Mouse (Mus musculus) MEL (cell line): ENCODE data around the gene Hmox2. TPM values are rescaled to one million over a fixed set of nuclear protein-coding genes. Genes with fewer than 3 reads are reported as not detected.

Experiments used
- DNase-seq: peaks from one replicate; pipeline ENCODE4 v3.0.0; 2011; ENCODE audit warnings: low read depth, low spot score
- H3K27ac ChIP-seq: 2 replicates; pipeline ENCODE4 v1.5.1; 2012; ENCODE audit warnings: low read depth, mild to moderate bottlenecking, control low read depth, low read length, moderate library complexity; ENCODE audit not compliant: control insufficient read depth
- H3K27me3 ChIP-seq, 2 experiments: fragments of 150-350 bp in 1 of 2; sonication (generic) in 1 of 2; 2 replicates each; pipeline ENCODE4 v1.6.1; 2012; ENCODE audit warnings: low read length in 2 of 2, mild to moderate bottlenecking in 2 of 2, improper control_type of control experiment in 1 of 2, moderate library complexity in 1 of 2; ENCODE audit not compliant: insufficient read depth in 2 of 2, control insufficient read depth in 1 of 2
- H3K36me3 ChIP-seq, 2 experiments: 2 replicates each; pipeline ENCODE4 v1.6.1; 2012 to 2014; ENCODE audit warnings: low read length in 2 of 2, improper control_type of control experiment in 1 of 2, inconsistent platforms in 1 of 2, mild to moderate bottlenecking in 1 of 2; ENCODE audit not compliant: insufficient read depth in 2 of 2, control insufficient read depth in 1 of 2
- H3K4me1 ChIP-seq, 2 experiments: fragments of 150-350 bp in 1 of 2; sonication (generic) in 1 of 2; 2 replicates each; pipeline ENCODE4 v1.6.1; 2012; ENCODE audit warnings: low read length in 2 of 2, improper control_type of control experiment in 1 of 2, mild to moderate bottlenecking in 1 of 2; ENCODE audit not compliant: insufficient read depth in 2 of 2, control insufficient read depth in 1 of 2
- H3K4me3 ChIP-seq, 2 experiments: fragments of 150-350 bp in 1 of 2; sonication (generic) in 1 of 2; 2 replicates each; pipeline ENCODE4 v1.5.1; 2012; ENCODE audit warnings: low read depth in 2 of 2, low read length in 2 of 2, mild to moderate bottlenecking in 2 of 2, moderate library complexity in 2 of 2, control low read depth in 1 of 2, improper control_type of control experiment in 1 of 2; ENCODE audit not compliant: control insufficient read depth in 1 of 2, insufficient read depth in 1 of 2
- H3K79me2 ChIP-seq: 2 replicates; pipeline ENCODE4 v1.6.1; 2012; ENCODE audit warnings: mild to moderate bottlenecking, low read length, moderate library complexity; ENCODE audit not compliant: control insufficient read depth, poor library complexity, insufficient read depth
- H3K9ac ChIP-seq: 2 replicates; pipeline ENCODE4 v1.6.1; 2012; ENCODE audit warnings: low read depth, mild to moderate bottlenecking, control low read depth, low read length, moderate library complexity; ENCODE audit not compliant: control insufficient read depth, poor library complexity, severe bottlenecking
- H3K9me3 ChIP-seq: fragments of 150-350 bp; sonication (generic); replicated peaks from 2 replicates; pipeline ENCODE4 v1.6.1; 2012; ENCODE audit warnings: mild to moderate bottlenecking, low read length, improper control_type of control experiment, moderate library complexity; ENCODE audit not compliant: insufficient read depth
- BHLHE40 ChIP-seq: IDR thresholded peaks from 2 replicates; pipeline ENCODE4 v1.6.1; 2012; ENCODE audit warnings: low read depth, mild to moderate bottlenecking, inconsistent platforms, low read length, improper control_type of control experiment, borderline replicate concordance
- CHD1 ChIP-seq: IDR thresholded peaks from 2 replicates; pipeline ENCODE4 v1.6.1; 2012; ENCODE audit warnings: low read depth, mild to moderate bottlenecking, inconsistent platforms, low read length, improper control_type of control experiment
- E2F4 ChIP-seq: IDR thresholded peaks from 2 replicates; pipeline ENCODE4 v1.6.1; 2011; ENCODE audit warnings: low read depth, low read length, improper control_type of control experiment, borderline replicate concordance
- ELF1 ChIP-seq: IDR thresholded peaks from 2 replicates; pipeline ENCODE4 v1.6.1; 2014; ENCODE audit warnings: low read depth, mild to moderate bottlenecking, inconsistent platforms, low read length, improper control_type of control experiment, moderate library complexity
- ETS1 ChIP-seq: IDR thresholded peaks from 2 replicates; pipeline ENCODE4 v1.6.1; 2012; ENCODE audit warnings: low read depth, mild to moderate bottlenecking, inconsistent platforms, low read length, improper control_type of control experiment, moderate library complexity
- GABPA ChIP-seq: IDR thresholded peaks from 2 replicates; pipeline ENCODE4 v1.6.1; 2012; ENCODE audit warnings: low read depth, mild to moderate bottlenecking, inconsistent platforms, low read length, improper control_type of control experiment, moderate library complexity
- JUND ChIP-seq: IDR thresholded peaks from 2 replicates; pipeline ENCODE4 v1.6.1; 2011; ENCODE audit warnings: low read depth, mild to moderate bottlenecking, improper control_type of control experiment, low read length
- KAT2A ChIP-seq: conservative IDR thresholded peaks from 2 replicates; pipeline ENCODE4 v1.6.1; 2012; ENCODE audit warnings: low read depth, low read length, improper control_type of control experiment, inconsistent platforms
- MAFK ChIP-seq: IDR thresholded peaks from 2 replicates; pipeline ENCODE4 v1.6.1; 2011; ENCODE audit warnings: low read depth, mild to moderate bottlenecking, low read length, improper control_type of control experiment, borderline replicate concordance
- MAX ChIP-seq: IDR thresholded peaks from 2 replicates; pipeline ENCODE4 v1.6.1; 2011; ENCODE audit warnings: low read length, improper control_type of control experiment
- MAZ ChIP-seq: IDR thresholded peaks from 2 replicates; pipeline ENCODE4 v1.6.1; 2012; ENCODE audit warnings: low read depth, mild to moderate bottlenecking, inconsistent platforms, low read length, improper control_type of control experiment
- MEF2A ChIP-seq: IDR thresholded peaks from 2 replicates; pipeline ENCODE4 v1.6.1; 2014; ENCODE audit warnings: low read depth, mild to moderate bottlenecking, inconsistent platforms, low read length, improper control_type of control experiment; ENCODE audit not compliant: poor library complexity, insufficient replicate concordance, severe bottlenecking; ENCODE audit errors: extremely low read depth
- MXI1 ChIP-seq: IDR thresholded peaks from 2 replicates; pipeline ENCODE4 v1.6.1; 2011; ENCODE audit warnings: mild to moderate bottlenecking, low read depth, low read length, improper control_type of control experiment
- MYB ChIP-seq: IDR thresholded peaks from 2 replicates; pipeline ENCODE4 v1.6.1; 2011; ENCODE audit warnings: mild to moderate bottlenecking, low read depth, low read length, improper control_type of control experiment
- MYC ChIP-seq: IDR thresholded peaks from 2 replicates; pipeline ENCODE4 v1.6.1; 2011; ENCODE audit warnings: low read depth, mild to moderate bottlenecking, low read length, improper control_type of control experiment, moderate library complexity
- NELFE ChIP-seq: IDR thresholded peaks from 2 replicates; pipeline ENCODE4 v1.6.1; 2011; ENCODE audit warnings: low read depth, low read length, improper control_type of control experiment
- POLR2A ChIP-seq, 2 experiments: IDR thresholded peaks; 2 replicates each; pipeline ENCODE4 v1.6.1; 2011 to 2012; ENCODE audit warnings: low read length in 2 of 2, mild to moderate bottlenecking in 2 of 2, control low read depth in 1 of 2, improper control_type of control experiment in 1 of 2, low read depth in 1 of 2, moderate library complexity in 1 of 2; ENCODE audit not compliant: control insufficient read depth in 1 of 2, insufficient read depth in 1 of 2, poor library complexity in 1 of 2
- POLR2AphosphoS2 ChIP-seq: IDR thresholded peaks from 2 replicates; pipeline ENCODE4 v1.6.1; 2011; ENCODE audit warnings: low read length, improper control_type of control experiment
- RAD21 ChIP-seq: IDR thresholded peaks from 2 replicates; pipeline ENCODE4 v1.6.1; 2011; ENCODE audit warnings: mild to moderate bottlenecking, low read depth, low read length, improper control_type of control experiment
- RCOR1 ChIP-seq: IDR thresholded peaks from 2 replicates; pipeline ENCODE4 v1.6.1; 2012; ENCODE audit warnings: low read depth, mild to moderate bottlenecking, inconsistent platforms, low read length, improper control_type of control experiment
- SIN3A ChIP-seq: IDR thresholded peaks from 2 replicates; pipeline ENCODE4 v1.6.1; 2012; ENCODE audit warnings: low read length, improper control_type of control experiment, inconsistent platforms
- SMC3 ChIP-seq: IDR thresholded peaks from 2 replicates; pipeline ENCODE4 v1.6.1; 2011; ENCODE audit warnings: low read depth, low read length, improper control_type of control experiment
- TBP ChIP-seq: IDR thresholded peaks from 2 replicates; pipeline ENCODE4 v1.8.0; 2011; ENCODE audit warnings: low read depth, low read length, improper control_type of control experiment
- TCF12 ChIP-seq: IDR thresholded peaks from 2 replicates; pipeline ENCODE4 v1.6.1; 2014; ENCODE audit warnings: low read depth, mild to moderate bottlenecking, inconsistent platforms, low read length, improper control_type of control experiment, moderate library complexity
- UBTF ChIP-seq: IDR thresholded peaks from 2 replicates; pipeline ENCODE4 v1.6.1; 2012; ENCODE audit warnings: low read depth, mild to moderate bottlenecking, inconsistent platforms, low read length, improper control_type of control experiment, moderate library complexity, borderline replicate concordance; ENCODE audit not compliant: insufficient read depth
- USF1 ChIP-seq: IDR thresholded peaks from 2 replicates; pipeline ENCODE4 v1.6.1; 2014; ENCODE audit warnings: low read depth, mild to moderate bottlenecking, inconsistent platforms, low read length, improper control_type of control experiment, moderate library complexity
- USF2 ChIP-seq, 2 experiments: IDR thresholded peaks; 2 replicates each; pipeline ENCODE4 v1.6.1; 2011 to 2012; ENCODE audit warnings: improper control_type of control experiment in 2 of 2, low read length in 2 of 2, borderline replicate concordance in 1 of 2, inconsistent platforms in 1 of 2, low read depth in 1 of 2, mild to moderate bottlenecking in 1 of 2; ENCODE audit not compliant: insufficient read depth in 1 of 2
- ZC3H11A ChIP-seq: IDR thresholded peaks from 2 replicates; pipeline ENCODE4 v1.6.1; 2012; ENCODE audit warnings: low read depth, mild to moderate bottlenecking, inconsistent platforms, low read length, improper control_type of control experiment
- ZKSCAN1 ChIP-seq: IDR thresholded peaks from 2 replicates; pipeline ENCODE4 v1.6.1; 2012; ENCODE audit warnings: low read depth, mild to moderate bottlenecking, inconsistent platforms, low read length, improper control_type of control experiment, moderate library complexity
- ZMIZ1 ChIP-seq: IDR thresholded peaks from 2 replicates; pipeline ENCODE4 v1.6.1; 2012; ENCODE audit warnings: low read depth, mild to moderate bottlenecking, inconsistent platforms, low read length, improper control_type of control experiment, moderate library complexity
- polyA plus RNA-seq, 2 experiments: library from polyadenylated mRNA; stranded (reverse) in 1 of 2; unstranded in 1 of 2; fragments of >175 nt in 1 of 2; fragments of >200 nt in 1 of 2; gene quantifications; 2 replicates each; pipeline versions ENCODE4 v1.2.1 to v1.2.4; 2012; ENCODE audit warnings: low replicate concordance in 2 of 2, low read depth in 1 of 2; ENCODE audit not compliant: insufficient read length in 2 of 2, insufficient read depth in 1 of 2, missing spikeins in 1 of 2
- total RNA-seq: library from RNA; depleted of rRNA; stranded (reverse); fragments of 300-350 nt; gene quantifications from 2 replicates; pipeline ENCODE4 v1.2.3, GENCODE M21; 2012

Gene Hmox2
- total and polyA plus RNA-seq, 3 experiments = 41.5 to 75.0 TPM; not detected in 1

GRCm38 (mm10) chr16:4678080-4678479 lies 48.1 kb upstream of the Hmox2 start:
- H3K4me3 ChIP-seq = peak overlapping the region; percentile 88 to 94; a peak in 3 of 4 replicates
- peak overlapping the region; percentile 81 for H3K9ac ChIP-seq
- H3K36me3 ChIP-seq = peaks cover 6 to 47% of the 10 kb centered on the region in 2 experiments

GRCm38 (mm10) chr16:4679121-4680018 lies 46.8 kb upstream of the Hmox2 start, which contains the start of gene Coro7:
Gene Coro7 (minus strand): TSS chr16:4679777.
- DNase-seq = peak; percentile 98
- H3K4me1 ChIP-seq = peaks cover 8 to 23% of the 10 kb centered on the region in 2 experiments
- peaks cover 21% of the 10 kb centered on the region for H3K79me2 ChIP-seq
- H3K27me3 ChIP-seq = no peaks in the 10 kb centered on the region
- peak within 1 kb of the TSS; percentile 81 for H3K9ac ChIP-seq
- H3K27ac ChIP-seq = peak within 1 kb of the TSS; percentile 38
- peak within 1 kb of the TSS; percentile 88 to 94 for H3K4me3 ChIP-seq
- no peaks in the 10 kb centered on the region for H3K9me3 ChIP-seq
- H3K36me3 ChIP-seq = peaks cover 5 to 39% of the 10 kb centered on the region in 2 experiments
- TF ChIP-seq CHD1 = 0 out of 2 replicates have a peak, but pooled peaks have one; percentile 37
- TF ChIP-seq POLR2A (IDR thresholded peaks at IDR 0.05; ENCODE audit: control insufficient read depth in 1 of 2, insufficient read depth in 1 of 2, low read depth in 1 of 2, low read length in 2 of 2, poor library complexity in 1 of 2) = peak; percentile 46 to 88; a peak in 2 of 4 replicates
- TF ChIP-seq ETS1 = no peak
- peak; percentile 82 for TF ChIP-seq TBP
- peak; percentile 85 for TF ChIP-seq USF1
- TF ChIP-seq KAT2A = no peak
- peak; percentile 48; the same call in 1 of the 2 replicates for TF ChIP-seq MXI1
- TF ChIP-seq SIN3A = no peak; the same call in 1 of the 2 replicates
- TF ChIP-seq GABPA = no peak
- no peak for TF ChIP-seq MEF2A
- TF ChIP-seq RCOR1 = 0 out of 2 replicates have a peak, but pooled peaks have one; percentile 9
- no peak for TF ChIP-seq JUND
- TF ChIP-seq MAZ = no peak
- no peak for TF ChIP-seq ZKSCAN1
- no peak for TF ChIP-seq SMC3
- no peak for TF ChIP-seq UBTF
- TF ChIP-seq MAX = no peak
- peak; percentile 84 for TF ChIP-seq NELFE
- peak; percentile 74; the same call in 1 of the 2 replicates for TF ChIP-seq POLR2AphosphoS2
- TF ChIP-seq ELF1 = no peak
- no peak for TF ChIP-seq MAFK
- no peak for TF ChIP-seq MYC
- TF ChIP-seq E2F4 = no peak
- TF ChIP-seq TCF12 = no peak
- no peak for TF ChIP-seq BHLHE40

More at GRCm38 (mm10) chr16:4678080-4678479, 48.1 kb upstream of the Hmox2 start:
- no peak for TF ChIP-seq ZC3H11A
- no peak for TF ChIP-seq ZKSCAN1
- TF ChIP-seq MYB = no peak
- no peak for TF ChIP-seq ELF1
- TF ChIP-seq BHLHE40 = no peak
- no peak for TF ChIP-seq JUND
- no peak for TF ChIP-seq MYC
- no peak for TF ChIP-seq ZMIZ1
- no peak for TF ChIP-seq USF2 (IDR thresholded peaks at IDR 0.05; ENCODE audit: borderline replicate concordance in 1 of 2, insufficient read depth in 1 of 2, low read depth in 1 of 2, low read length in 2 of 2)
- TF ChIP-seq RAD21 = no peak
- no peak for TF ChIP-seq MAX
- TF ChIP-seq MAFK = no peak
- no peak for TF ChIP-seq NELFE
- Histone ChIP-seq H3K27ac (peak overlapping the region; percentile 13), H3K79me2 (peaks cover 17% of the 10 kb centered on the region), H3K4me1 (peaks cover 10 to 33% of the 10 kb centered on the region in 2 experiments), H3K9me3 (no peaks in the 10 kb centered on the region), H3K27me3 (no peaks in the 10 kb centered on the region)
- DNase-seq = peak; percentile 32
